Mouse (Mus musculus) small intestine, adult 2 months (tissue): Measurements from ENCODE around the gene Tbxas1. TPM values are rescaled to one million over a fixed set of nuclear protein-coding genes. Genes with fewer than 3 reads are reported as not detected.

Source experiments
- H3K27ac ChIP-seq: fragments of 200-500 bp; 2 replicates; pipeline ENCODE4 v1.5.1; 2012; ENCODE audit warnings: low read depth, low read length, control low read depth, inconsistent platforms; ENCODE audit not compliant: insufficient read depth
- H3K27me3 ChIP-seq: fragments of 200-500 bp; 2 replicates; pipeline ENCODE4 v1.6.1; 2012; ENCODE audit warnings: mild to moderate bottlenecking, moderate library complexity, low read length, inconsistent platforms; ENCODE audit not compliant: control insufficient read depth, insufficient read depth
- H3K36me3 ChIP-seq: fragments of 200-500 bp; 2 replicates; pipeline ENCODE4 v1.6.1; 2012; ENCODE audit warnings: mild to moderate bottlenecking, low read length, control low read depth, inconsistent platforms; ENCODE audit not compliant: control insufficient read depth, insufficient read depth
- H3K4me1 ChIP-seq: fragments of 200-500 bp; 2 replicates; pipeline ENCODE4 v1.6.1; 2012; ENCODE audit warnings: low read length, inconsistent platforms, mixed read lengths; ENCODE audit not compliant: control insufficient read depth, insufficient read depth, insufficient read length
- H3K4me3 ChIP-seq: fragments of 200-500 bp; 2 replicates; pipeline ENCODE4 v1.5.1; 2012; ENCODE audit warnings: low read depth, mild to moderate bottlenecking, control low read depth, inconsistent platforms, low read length, moderate library complexity
- CTCF ChIP-seq: fragments of 200-500 bp; IDR thresholded peaks from 2 replicates; pipeline ENCODE4 v1.5.1; 2012; ENCODE audit warnings: low read depth, mild to moderate bottlenecking, control low read depth, inconsistent platforms, low read length, moderate library complexity, mixed read lengths; ENCODE audit not compliant: insufficient replicate concordance, insufficient read length; ENCODE audit errors: extremely low read depth
- POLR2A ChIP-seq: fragments of 200-500 bp; IDR thresholded peaks from 2 replicates; pipeline ENCODE4 v1.6.1; 2012; ENCODE audit warnings: low read depth, mild to moderate bottlenecking, control low read depth, inconsistent platforms, low read length, moderate library complexity
- WGBS: fragments of 180-500 bp; shearing (Covaris S2); methylation state at CpG from one replicate; pipeline ENCODE4 v1.1.7; 2018; 5-methylcytosine and 5-hydroxymethylcytosine counted together
- polyA plus RNA-seq: library from polyadenylated mRNA; depleted of rRNA; stranded (reverse); fragments of >200 nt; gene quantifications from 2 replicates; pipeline ENCODE4 v1.2.3, GENCODE M21; 2012

The Tbxas1 gene
- polyA plus RNA-seq, 1 experiment: 1.8 TPM

DNA sequence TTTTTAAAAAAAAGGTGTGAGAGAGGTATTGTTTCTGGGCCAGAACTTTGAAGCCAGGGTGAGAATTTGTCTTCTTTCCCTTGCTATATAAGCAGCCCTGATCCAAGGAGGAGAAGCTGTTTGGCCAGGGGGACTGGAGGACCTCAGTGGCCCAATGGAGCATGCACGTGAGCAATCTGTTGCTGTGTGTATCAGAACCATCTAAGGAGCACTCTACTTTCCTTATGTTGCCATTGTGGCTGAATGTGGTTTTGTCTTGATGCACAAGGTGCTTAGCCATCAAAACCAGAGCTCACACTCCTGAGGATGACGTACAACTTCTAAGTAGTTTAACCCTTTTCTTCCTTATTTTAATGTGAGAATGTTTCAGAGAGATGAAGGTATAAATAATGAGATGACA is 40.5 kb upstream of the Tbxas1 start:
- Histone ChIP-seq H3K27me3 (no peaks in the 10 kb centered on the region), H3K4me3 (no peak overlapping the region), H3K36me3 (peaks cover 5% of the 10 kb centered on the region; the same call in 1 of the 2 replicates), H3K27ac (no peak overlapping the region), H3K4me1 (peaks cover 4% of the 10 kb centered on the region; the same call in 1 of the 2 replicates)
- 91% methylated on average over 2 of the region's 2 CpGs for WGBS
- TF ChIP-seq POLR2A (no peak), CTCF (no peak)

DNA sequence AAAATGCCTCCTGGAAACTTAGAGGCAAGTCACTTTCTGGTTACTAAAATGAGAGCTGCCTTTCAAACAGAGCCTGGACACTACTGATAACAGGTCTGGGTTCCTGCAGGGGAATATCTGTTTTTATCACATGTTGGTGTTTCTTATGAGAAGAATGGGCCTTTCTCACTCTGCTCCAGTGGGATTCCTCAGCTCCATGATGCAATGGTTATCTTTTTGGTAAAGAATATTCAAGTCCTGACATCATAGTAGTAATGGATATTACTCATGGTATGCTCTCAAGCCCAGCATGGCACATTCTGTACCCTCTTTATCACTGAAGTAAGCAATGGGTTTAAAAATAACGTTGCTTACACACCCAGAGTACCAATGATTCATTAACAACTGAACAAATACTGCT is 40.0 kb upstream of the Tbxas1 start:
- Histone ChIP-seq H3K27me3 (no peaks in the 10 kb centered on the region), H3K4me3 (no peak overlapping the region), H3K36me3 (peaks cover 5% of the 10 kb centered on the region; the same call in 1 of the 2 replicates), H3K27ac (no peak overlapping the region), H3K4me1 (peaks cover 4% of the 10 kb centered on the region; the same call in 1 of the 2 replicates)
- TF ChIP-seq CTCF: no peak
- no peak for TF ChIP-seq POLR2A
- WGBS: 29% methylated on average over 1 of the region's 1 CpGs

DNA sequence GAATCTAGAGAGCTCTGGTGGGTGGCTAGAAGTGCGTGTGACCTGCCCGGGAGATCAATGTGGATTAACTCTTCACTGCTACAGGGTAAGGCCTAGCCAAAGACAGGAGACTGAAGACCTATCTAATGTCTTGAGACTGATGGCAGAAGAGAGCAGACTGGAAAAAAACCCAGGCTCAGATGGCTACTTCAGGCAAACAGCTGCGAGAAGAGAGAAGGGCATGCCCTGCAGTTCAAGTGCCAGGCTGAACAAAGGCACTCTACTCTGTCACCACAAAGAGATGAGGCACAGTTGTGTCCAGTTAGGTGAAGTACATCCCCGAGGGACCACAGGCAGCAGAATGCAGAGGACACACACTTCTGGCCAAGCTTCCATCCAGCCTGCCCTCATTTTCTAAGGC is 37.1 kb upstream of the Tbxas1 start:
- WGBS: 82% methylated on average over 4 of the region's 4 CpGs
- TF ChIP-seq CTCF (no peak), POLR2A (no peak)
- H3K27me3 ChIP-seq: no peaks in the 10 kb centered on the region

DNA sequence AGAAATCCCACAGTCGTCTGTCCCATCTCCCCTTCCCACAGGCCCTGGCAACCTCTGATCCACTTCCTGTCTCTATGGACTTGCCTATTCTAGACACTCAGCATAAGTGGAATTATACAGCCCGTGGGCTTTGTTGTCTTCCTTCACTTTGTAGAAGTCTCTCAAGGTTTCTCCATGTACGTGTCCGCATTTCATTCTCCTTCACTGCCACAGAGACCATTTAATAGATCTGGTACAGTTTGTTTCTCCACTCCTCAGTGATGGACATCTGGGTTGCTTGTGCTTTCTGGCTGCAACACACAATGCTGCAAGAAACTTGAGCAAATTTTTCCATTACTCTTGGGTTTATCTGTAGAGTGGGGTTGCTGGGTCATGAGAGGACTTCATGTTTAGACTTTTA is 35.3 kb upstream of the Tbxas1 start:
- Histone ChIP-seq H3K4me3 (no peak overlapping the region), H3K27me3 (no peaks in the 10 kb centered on the region), H3K27ac (no peak overlapping the region), H3K4me1 (peaks cover 3% of the 10 kb centered on the region), H3K36me3 (peaks cover 2% of the 10 kb centered on the region; the same call in 1 of the 2 replicates)
- WGBS: 72% methylated on average over 4 of the region's 4 CpGs
- TF ChIP-seq POLR2A (no peak), CTCF (no peak)

More for the DNA sequence above, 37.1 kb upstream of the Tbxas1 start:
- Histone ChIP-seq H3K27ac (no peak overlapping the region), H3K36me3 (peaks cover 5% of the 10 kb centered on the region; the same call in 1 of the 2 replicates), H3K4me3 (no peak overlapping the region), H3K4me1 (peaks cover 3% of the 10 kb centered on the region; the same call in 1 of the 2 replicates)

DNA sequence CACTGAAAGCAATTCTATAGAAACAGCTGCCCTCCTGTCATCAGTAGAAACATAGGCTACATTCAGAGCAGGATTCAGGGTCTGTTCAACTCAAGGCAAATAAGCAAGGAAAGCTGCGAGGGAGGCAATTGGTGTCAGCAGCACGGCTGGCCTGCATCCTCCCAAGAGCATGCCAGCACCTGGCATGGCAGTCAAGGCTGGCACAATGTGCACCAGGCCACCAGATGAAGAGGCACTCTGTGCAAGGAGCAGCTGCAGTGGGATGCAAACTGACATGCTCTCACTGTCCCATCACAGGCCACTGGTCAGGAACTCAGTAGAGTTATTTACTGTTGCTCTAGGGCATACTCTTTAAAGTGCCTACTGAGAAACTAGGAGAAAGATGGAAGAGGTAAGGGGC is 34.8 kb upstream of the Tbxas1 start:
- H3K4me3 ChIP-seq: no peak overlapping the region
- no peak for TF ChIP-seq CTCF
- no peak for TF ChIP-seq POLR2A
- peaks cover 2% of the 10 kb centered on the region; the same call in 1 of the 2 replicates for H3K36me3 ChIP-seq
- WGBS: 63% methylated on average over 2 of the region's 2 CpGs
- no peak overlapping the region for H3K27ac ChIP-seq
- H3K4me1 ChIP-seq: peaks cover 5% of the 10 kb centered on the region
- no peaks in the 10 kb centered on the region for H3K27me3 ChIP-seq

DNA sequence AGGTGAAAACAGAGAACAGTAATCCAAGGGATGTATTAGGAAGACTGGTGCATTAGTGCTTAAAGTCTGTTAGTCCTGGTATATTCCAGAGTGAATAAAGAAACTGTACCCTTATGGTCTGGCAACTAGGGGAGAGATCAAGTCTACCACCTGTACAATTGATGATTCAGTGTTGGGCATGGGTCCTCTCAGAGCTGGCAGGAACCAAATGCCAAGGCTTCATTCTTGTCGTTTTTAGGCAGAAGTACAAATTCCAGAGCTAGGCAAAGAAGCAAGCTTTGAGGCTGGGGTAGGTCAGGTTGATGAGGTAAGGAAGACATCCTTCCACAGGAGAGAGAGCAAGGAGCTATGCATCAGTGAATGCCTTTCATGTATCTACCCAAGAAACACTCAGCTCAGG is 34.4 kb upstream of the Tbxas1 start:
- TF ChIP-seq CTCF: no peak
- no peak for TF ChIP-seq POLR2A
- Histone ChIP-seq H3K36me3 (peaks cover 2% of the 10 kb centered on the region; the same call in 1 of the 2 replicates), H3K4me1 (peaks cover 7% of the 10 kb centered on the region), H3K27ac (no peak overlapping the region), H3K4me3 (no peak overlapping the region), H3K27me3 (no peaks in the 10 kb centered on the region)
- WGBS: 54% methylated on average over 1 of the region's 1 CpGs

DNA sequence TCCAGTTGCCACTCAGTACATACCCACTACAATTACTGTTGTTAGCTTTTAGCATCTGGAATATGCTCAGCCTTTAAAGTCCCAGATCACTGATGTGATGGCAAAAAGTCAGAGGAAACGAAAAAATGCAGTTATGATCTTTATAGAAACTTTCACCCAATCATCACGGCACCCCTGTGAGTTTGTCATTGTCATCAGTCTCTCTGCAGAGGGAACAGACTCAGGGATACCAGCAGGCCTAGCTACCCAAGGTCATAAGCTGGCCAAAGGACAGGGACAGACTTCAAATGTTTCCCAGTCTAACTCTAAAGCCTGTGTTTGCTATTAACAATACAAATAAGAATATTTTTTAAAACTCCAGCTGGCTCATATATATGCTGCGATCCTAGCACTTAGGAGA is 33.7 kb upstream of the Tbxas1 start:
- no peaks in the 10 kb centered on the region for H3K27me3 ChIP-seq
- peaks cover 2% of the 10 kb centered on the region; the same call in 1 of the 2 replicates for H3K36me3 ChIP-seq
- 73% methylated on average over 3 of the region's 3 CpGs for WGBS
- no peak overlapping the region for H3K27ac ChIP-seq
- H3K4me1 ChIP-seq: peaks cover 9% of the 10 kb centered on the region
- TF ChIP-seq CTCF: no peak
- no peak for TF ChIP-seq POLR2A
- no peak overlapping the region for H3K4me3 ChIP-seq
